Mouse (Mus musculus): ENCODE measurements at regions not wholly inside any gene's neighbourhood (a gene's known extent, or its start where the extent isn't known, plus 50 kb on each side); places are given as distances from the start of the nearest gene placed in this dataset.
A peak's percentile ranks its signal among the peaks of the same experiment; 100 is the strongest.

GRCm38 (mm10) chr16:42745943-42746675 lies 129.6 kb upstream of the Zbtb20 start:
- WGBS, result 46% methylated on average over 11 of the region's 11 CpGs
- H3K4me3 ChIP-seq, result no peak overlapping the region
- no peak overlapping the region for H3K9ac ChIP-seq (replicated peaks)
- H3K9me3 ChIP-seq, result no peaks in the 10 kb centered on the region
- peak; percentile 81 for ATAC-seq (replicated peaks)
- peak overlapping the region; percentile 65 for H3K27ac ChIP-seq (replicated peaks)
- H3K27me3 ChIP-seq, result no peaks in the 10 kb centered on the region
- H3K4me2 ChIP-seq (replicated peaks), result no peak overlapping the region
- H3K4me1 ChIP-seq, result peaks cover 2% of the 10 kb centered on the region; the same call in 1 of the 2 replicates
- H3K36me3 ChIP-seq, result no peaks in the 10 kb centered on the region

GRCm38 (mm10) chr16:42743538-42743937 lies 132.1 kb upstream of the Zbtb20 start:
- ATAC-seq (replicated peaks), result no peak
- H3K4me3 ChIP-seq, result no peak overlapping the region
- H3K4me1 ChIP-seq, result peaks cover 2% of the 10 kb centered on the region; the same call in 1 of the 2 replicates
- no peak overlapping the region for H3K27ac ChIP-seq (replicated peaks)
- no peak overlapping the region for H3K9ac ChIP-seq (replicated peaks)
- no peaks in the 10 kb centered on the region for H3K9me3 ChIP-seq
- H3K36me3 ChIP-seq, result no peaks in the 10 kb centered on the region
- H3K4me2 ChIP-seq (replicated peaks), result no peak overlapping the region
- WGBS, result 28% methylated on average over 1 of the region's 1 CpGs
- H3K27me3 ChIP-seq, result no peaks in the 10 kb centered on the region

GRCm38 (mm10) chr16:42743120-42743519 lies 132.6 kb upstream of the Zbtb20 start:
- no peak for ATAC-seq (replicated peaks)
- no peak overlapping the region for H3K27ac ChIP-seq (replicated peaks)
- H3K4me2 ChIP-seq (replicated peaks), result no peak overlapping the region
- no peaks in the 10 kb centered on the region for H3K36me3 ChIP-seq
- no peaks in the 10 kb centered on the region for H3K9me3 ChIP-seq
- H3K4me3 ChIP-seq, result no peak overlapping the region
- no peaks in the 10 kb centered on the region for H3K4me1 ChIP-seq
- H3K9ac ChIP-seq (replicated peaks), result no peak overlapping the region
- WGBS, result 45% methylated on average over 2 of the region's 2 CpGs
- H3K27me3 ChIP-seq, result no peaks in the 10 kb centered on the region

GRCm38 (mm10) chr16:42727826-42728225 lies 147.9 kb upstream of the Zbtb20 start:
- WGBS, result 72% methylated on average over 7 of the region's 7 CpGs
- H3K9ac ChIP-seq (replicated peaks), result no peak overlapping the region
- no peaks in the 10 kb centered on the region for H3K9me3 ChIP-seq
- H3K4me3 ChIP-seq, result no peak overlapping the region
- H3K4me2 ChIP-seq (replicated peaks), result no peak overlapping the region
- H3K36me3 ChIP-seq, result no peaks in the 10 kb centered on the region
- peaks cover 6% of the 10 kb centered on the region; the same call in 1 of the 2 replicates for H3K4me1 ChIP-seq
- H3K27ac ChIP-seq (replicated peaks), result no peak overlapping the region
- H3K27me3 ChIP-seq, result no peaks in the 10 kb centered on the region
- ATAC-seq (replicated peaks), result no peak

GRCm38 (mm10) chr16:42719915-42720314 lies 155.8 kb upstream of the Zbtb20 start:
- no peaks in the 10 kb centered on the region for H3K36me3 ChIP-seq
- H3K27me3 ChIP-seq, result no peaks in the 10 kb centered on the region
- H3K27ac ChIP-seq (replicated peaks), result no peak overlapping the region
- no peak overlapping the region for H3K9ac ChIP-seq (replicated peaks)
- H3K9me3 ChIP-seq, result no peaks in the 10 kb centered on the region
- H3K4me1 ChIP-seq, result peaks cover 30% of the 10 kb centered on the region
- no peak overlapping the region for H3K4me3 ChIP-seq
- no peak overlapping the region for H3K4me2 ChIP-seq (replicated peaks)
- no peak for ATAC-seq (replicated peaks)
- WGBS, result 80% methylated on average over 3 of the region's 3 CpGs

- H3K9me3 ChIP-seq, result no peaks in the 10 kb centered on the region
- H3K36me3 ChIP-seq, result no peaks in the 10 kb centered on the region
- H3K27me3 ChIP-seq, result no peaks in the 10 kb centered on the region
- 60% methylated on average over 7 of the region's 7 CpGs for WGBS
- peaks cover 25% of the 10 kb centered on the region for H3K4me1 ChIP-seq
- H3K27ac ChIP-seq (replicated peaks), result peak overlapping the region; percentile 80
- H3K4me2 ChIP-seq (replicated peaks), result no peak overlapping the region
- no peak overlapping the region for H3K9ac ChIP-seq (replicated peaks)
- peak; percentile 33 for ATAC-seq (replicated peaks)
- no peak overlapping the region for H3K4me3 ChIP-seq
These were observed 157.2 kb upstream of the Zbtb20 start for GRCm38 (mm10) chr16:42718452-42718851.

GRCm38 (mm10) chr16:42717828-42718412 lies 157.8 kb upstream of the Zbtb20 start:
- peak overlapping the region; percentile 3; the same call in 1 of the 2 replicates for H3K4me2 ChIP-seq (replicated peaks)
- no peaks in the 10 kb centered on the region for H3K9me3 ChIP-seq
- ATAC-seq (replicated peaks), result peak; percentile 87
- no peaks in the 10 kb centered on the region for H3K27me3 ChIP-seq
- peaks cover 24% of the 10 kb centered on the region for H3K4me1 ChIP-seq
- no peaks in the 10 kb centered on the region for H3K36me3 ChIP-seq
- H3K9ac ChIP-seq (replicated peaks), result 0 out of 2 replicates have a peak overlapping the region, but pooled peaks have one; percentile 3
- WGBS, result 29% methylated on average over 7 of the region's 7 CpGs
- peak overlapping the region; percentile 86 for H3K27ac ChIP-seq (replicated peaks)
- H3K4me3 ChIP-seq, result no peak overlapping the region

- Histone ChIP-seq H3K9me3 (no peaks in the 10 kb centered on the region), H3K27ac (replicated peaks) (peak overlapping the region; percentile 86), H3K4me1 (peaks cover 22% of the 10 kb centered on the region), H3K4me2 (replicated peaks) (0 out of 2 replicates have a peak overlapping the region, but pooled peaks have one; percentile 3), H3K36me3 (no peaks in the 10 kb centered on the region), H3K27me3 (no peaks in the 10 kb centered on the region), H3K9ac (replicated peaks) (no peak overlapping the region), H3K4me3 (no peak overlapping the region)
- 71% methylated on average over 9 of the region's 9 CpGs for WGBS
- ATAC-seq (replicated peaks), result peak; percentile 55
These were observed 158.4 kb upstream of the Zbtb20 start for GRCm38 (mm10) chr16:42717075-42717827.

GRCm38 (mm10) chr16:42702676-42703075 lies 173.0 kb upstream of the Zbtb20 start:
- H3K4me2 ChIP-seq (replicated peaks), result no peak overlapping the region
- H3K27ac ChIP-seq (replicated peaks), result no peak overlapping the region
- H3K36me3 ChIP-seq, result no peaks in the 10 kb centered on the region
- 37% methylated on average over 4 of the region's 4 CpGs for WGBS
- H3K9me3 ChIP-seq, result no peaks in the 10 kb centered on the region
- no peak overlapping the region for H3K9ac ChIP-seq (replicated peaks)
- ATAC-seq (replicated peaks), result no peak
- no peaks in the 10 kb centered on the region for H3K27me3 ChIP-seq
- no peak overlapping the region for H3K4me3 ChIP-seq
- H3K4me1 ChIP-seq, result no peaks in the 10 kb centered on the region

GRCm38 (mm10) chr16:42681196-42681595 lies 194.5 kb upstream of the Zbtb20 start:
- ATAC-seq (replicated peaks), result no peak
- H3K36me3 ChIP-seq, result no peaks in the 10 kb centered on the region
- H3K4me3 ChIP-seq, result no peak overlapping the region
- no peak overlapping the region for H3K27ac ChIP-seq (replicated peaks)
- no peak overlapping the region for H3K9ac ChIP-seq (replicated peaks)
- H3K4me2 ChIP-seq (replicated peaks), result no peak overlapping the region
- WGBS, result 90% methylated on average over 3 of the region's 3 CpGs
- H3K4me1 ChIP-seq, result no peaks in the 10 kb centered on the region
- no peaks in the 10 kb centered on the region for H3K9me3 ChIP-seq
- no peaks in the 10 kb centered on the region for H3K27me3 ChIP-seq

- Histone ChIP-seq H3K9me3 (no peaks in the 10 kb centered on the region), H3K9ac (replicated peaks) (no peak overlapping the region), H3K4me2 (replicated peaks) (no peak overlapping the region), H3K4me3 (no peak overlapping the region), H3K27me3 (no peaks in the 10 kb centered on the region), H3K27ac (replicated peaks) (no peak overlapping the region), H3K36me3 (no peaks in the 10 kb centered on the region), H3K4me1 (no peaks in the 10 kb centered on the region)
- ATAC-seq (replicated peaks), result no peak
- 91% methylated on average over 5 of the region's 5 CpGs for WGBS
These were observed 198.5 kb upstream of the Zbtb20 start for GRCm38 (mm10) chr16:42677211-42677610.

GRCm38 (mm10) chr16:42676406-42677075 lies 199.1 kb upstream of the Zbtb20 start:
- no peak overlapping the region for H3K9ac ChIP-seq (replicated peaks)
- ATAC-seq (replicated peaks), result no peak
- H3K36me3 ChIP-seq, result no peaks in the 10 kb centered on the region
- no peaks in the 10 kb centered on the region for H3K4me1 ChIP-seq
- no peak overlapping the region for H3K4me2 ChIP-seq (replicated peaks)
- H3K27me3 ChIP-seq, result no peaks in the 10 kb centered on the region
- H3K9me3 ChIP-seq, result no peaks in the 10 kb centered on the region
- H3K4me3 ChIP-seq, result no peak overlapping the region
- WGBS, result 83% methylated on average over 5 of the region's 5 CpGs
- H3K27ac ChIP-seq (replicated peaks), result no peak overlapping the region
